Mouse (Mus musculus) testis, adult 2 months (tissue): Measurements from ENCODE around the gene Use1.

Experiments
- CTCF ChIP-seq: fragments of 200-500 bp; IDR thresholded peaks from 2 replicates; pipeline ENCODE4 v1.5.1; 2012; ENCODE audit warnings: low read depth, mild to moderate bottlenecking, inconsistent platforms, low read length, moderate library complexity; ENCODE audit not compliant: control insufficient read depth, insufficient read depth, insufficient replicate concordance
- POLR2A ChIP-seq: fragments of 200-500 bp; IDR thresholded peaks from 2 replicates; pipeline ENCODE4 v1.6.1; 2012; ENCODE audit warnings: low read depth, mild to moderate bottlenecking, inconsistent platforms, low read length, moderate library complexity; ENCODE audit not compliant: control insufficient read depth

- TF ChIP-seq POLR2A (no peak), CTCF (no peak)
Measured at GRCm38 (mm10) chr8:71381971-71382961, 15.6 kb downstream of the Use1 start.
